Mouse (Mus musculus): ENCODE data around the gene Plcxd2. TPM values are rescaled to one million over a fixed set of nuclear protein-coding genes. Genes with fewer than 3 reads are reported as not detected.
A peak's percentile ranks its signal among the peaks of the same experiment; 100 is the strongest.

Gene Plcxd2
- polyA plus RNA-seq, 1 experiment from 2014 or later, result 2.2 TPM

GRCm38 (mm10) chr16:45927601-45928000, 82.4 kb downstream of the Plcxd2 start:
- DNase-seq (ENCODE audit: low spot score), result no peak
- H3K4me1 ChIP-seq, result peaks cover 22% of the 10 kb centered on the region
- H3K27me3 ChIP-seq (replicated peaks; ENCODE audit: low read depth, poor library complexity, severe bottlenecking), result no peaks in the 10 kb centered on the region
- H3K4me3 ChIP-seq, result no peak overlapping the region
- no peaks in the 10 kb centered on the region for H3K36me3 ChIP-seq (replicated peaks)
- 51% methylated on average over 3 of the region's 3 CpGs for WGBS
- no peaks in the 10 kb centered on the region for H3K9me3 ChIP-seq
- no peak overlapping the region for H3K27ac ChIP-seq (replicated peaks)

- Histone ChIP-seq H3K27me3 (replicated peaks; ENCODE audit: low read depth, poor library complexity, severe bottlenecking) (no peaks in the 10 kb centered on the region), H3K9me3 (no peaks in the 10 kb centered on the region), H3K27ac (replicated peaks) (no peak overlapping the region), H3K36me3 (replicated peaks) (no peaks in the 10 kb centered on the region), H3K4me1 (peaks cover 24% of the 10 kb centered on the region), H3K4me3 (no peak overlapping the region)
- whole genome bisulfite sequencing, result 88% methylated on average over 5 of the region's 5 CpGs
- no peak for DNase-seq (ENCODE audit: low spot score)
Measured at GRCm38 (mm10) chr16:45926875-45927274, 83.1 kb downstream of the Plcxd2 start.

- Histone ChIP-seq H3K27me3 (replicated peaks; ENCODE audit: low read depth, poor library complexity, severe bottlenecking) (no peaks in the 10 kb centered on the region), H3K9me3 (no peaks in the 10 kb centered on the region), H3K4me1 (peaks cover 29% of the 10 kb centered on the region), H3K4me3 (no peak overlapping the region), H3K36me3 (replicated peaks) (no peaks in the 10 kb centered on the region), H3K27ac (replicated peaks) (0 out of 2 replicates have a peak overlapping the region, but pooled peaks have one; percentile 49)
- DNase-seq (ENCODE audit: low spot score), result peak; percentile 39
- WGBS, result 51% methylated on average over 6 of the region's 6 CpGs
Measured at GRCm38 (mm10) chr16:45923731-45924424, 86.1 kb downstream of the Plcxd2 start.

DNA sequence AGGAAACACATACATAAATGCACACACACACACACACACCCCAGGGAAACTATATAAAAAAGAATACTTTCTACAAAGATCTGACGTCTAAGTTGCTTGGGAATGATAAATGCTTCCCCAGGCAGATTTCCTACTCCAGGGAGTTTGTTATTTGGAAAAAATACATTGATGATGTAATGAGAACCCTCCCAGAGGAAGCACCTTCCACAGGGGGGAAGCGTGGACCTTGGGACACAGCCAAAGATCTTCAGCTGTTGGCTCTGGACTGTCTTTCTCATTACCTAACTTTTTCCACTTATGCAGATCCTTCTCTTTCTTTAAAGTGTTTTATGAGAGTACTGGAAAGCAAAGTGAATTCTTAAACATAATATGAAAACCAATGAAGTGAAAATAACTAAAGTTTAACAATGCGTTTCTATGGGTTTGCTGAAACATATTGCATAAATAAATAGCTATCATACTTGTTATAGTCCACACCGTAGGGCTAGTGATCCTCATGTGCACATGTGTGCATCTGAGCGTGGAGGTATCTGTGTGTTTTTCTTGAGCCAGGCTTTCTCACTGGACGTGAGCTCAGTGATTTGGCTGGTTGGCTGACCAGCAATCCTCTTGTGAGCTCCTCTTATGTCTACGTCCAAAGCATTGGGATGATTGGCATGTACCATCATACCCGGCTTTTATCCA, 87.3 kb downstream of the Plcxd2 start:
- H3K27ac ChIP-seq (replicated peaks), result no peak overlapping the region
- H3K36me3 ChIP-seq (replicated peaks), result no peaks in the 10 kb centered on the region
- no peaks in the 10 kb centered on the region for H3K9me3 ChIP-seq
- DNase-seq (ENCODE audit: low spot score), result no peak
- no peak overlapping the region for H3K4me3 ChIP-seq
- H3K27me3 ChIP-seq (replicated peaks; ENCODE audit: low read depth, poor library complexity, severe bottlenecking), result no peaks in the 10 kb centered on the region
- H3K4me1 ChIP-seq, result peaks cover 24% of the 10 kb centered on the region
- 88% methylated on average over 8 of the region's 8 CpGs for WGBS

- no peak overlapping the region for H3K4me3 ChIP-seq
- no peaks in the 10 kb centered on the region for H3K9me3 ChIP-seq
- H3K4me1 ChIP-seq, result peaks cover 20% of the 10 kb centered on the region
- H3K27me3 ChIP-seq (replicated peaks; ENCODE audit: low read depth, poor library complexity, severe bottlenecking), result no peaks in the 10 kb centered on the region
- no peaks in the 10 kb centered on the region for H3K36me3 ChIP-seq (replicated peaks)
- H3K27ac ChIP-seq (replicated peaks), result no peak overlapping the region
- 78% methylated on average over 8 of the region's 8 CpGs for WGBS
- no peak for DNase-seq (ENCODE audit: low spot score)
Measured at GRCm38 (mm10) chr16:45919572-45919971, 90.4 kb downstream of the Plcxd2 start.

Other genes with a start within 250 kb of the Plcxd2 start
- 44.9 and 46.2 TPM in 2 replicates for gene Phldb2, start 56.6 kb downstream of the Plcxd2 start, polyA plus RNA-seq (2016; fragmentation: Nextera tagmentation; extraction: Ambion mirVana)
- 0.15 TPM in 1 of 2 replicates, not detected in the other for gene Cd96, start 110.0 kb upstream of the Plcxd2 start, polyA plus RNA-seq (2016; fragmentation: Nextera tagmentation; extraction: Ambion mirVana)
- gene Gm4737, start 144.9 kb upstream of the Plcxd2 start, polyA plus RNA-seq (2016; fragmentation: Nextera tagmentation; extraction: Ambion mirVana), result 2.7 and 2.8 TPM in 2 replicates